ENCODE assay signal across 8 mouse cellular contexts in the genomic region with DNA sequence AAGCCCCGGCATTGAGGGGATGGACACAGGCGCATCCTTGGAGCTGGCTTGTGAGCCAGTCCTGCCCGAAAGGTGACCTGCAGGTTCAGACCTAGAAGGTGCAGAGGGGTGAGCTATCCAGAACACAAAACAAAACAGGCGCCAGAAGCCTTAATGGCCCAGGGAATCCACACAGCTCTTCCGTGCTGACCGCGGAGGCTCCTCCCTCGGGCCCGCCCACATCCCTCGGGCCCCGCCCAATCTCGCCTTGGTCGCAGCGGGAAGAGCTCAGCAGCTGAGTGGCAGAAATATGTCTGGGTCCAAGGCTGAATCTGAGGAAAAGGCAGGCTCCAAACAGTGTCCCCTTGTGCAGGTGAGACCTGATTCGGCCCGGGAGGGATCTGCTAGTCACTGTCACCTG. TPM values are rescaled to one million over a fixed set of nuclear protein-coding genes. Genes with fewer than 3 reads are reported as not detected.
DNase-seq lines count a peak whose midpoint lies in the region; ATAC-seq and TF ChIP-seq lines count a peak whose summit lies in the region.

No protein-coding gene starts in this region.

- DNase-seq in adrenal gland, adult 8-10 months: peak; percentile 51
- peak; percentile 72 for DNase-seq in embryo, embryonic 9.5 days (ENCODE audit: extremely low spot score)
- peak; percentile 36 to 63 for DNase-seq in gastrocnemius, postnatal 4 days (ENCODE audit: low spot score in 2 of 2)
- peak; percentile 62 for DNase-seq in limb, embryonic 10.5 days (ENCODE audit: low spot score)
- DNase-seq in midbrain, embryonic 10.5 days (ENCODE audit: low spot score): peak; percentile 51
- DNase-seq in skeletal muscle tissue, adult 2 months (ENCODE audit: low read depth, low spot score): peak; percentile 21

- WGBS in intestine, postnatal 0 days: 22% methylated on average over 16 of the region's 16 CpGs
- WGBS in limb, embryonic 10.5 days: 16% methylated on average over 16 of the region's 16 CpGs
- 18% methylated on average over 16 of the region's 16 CpGs for WGBS in midbrain, embryonic 10.5 days

- ATAC-seq in intestine, postnatal 0 days: peak; percentile 65
- ATAC-seq in monocyte, adult 5-6 weeks (replicated peaks; ENCODE audit: insufficient number of reproducible peaks, low FRiP score, low TSS enrichment, poor library complexity, severe bottlenecking): no peak

- H3K4me2 ChIP-seq in intestine, postnatal 0 days (replicated peaks; ENCODE audit: low read depth): peak overlapping the region; percentile 64

- H3K27ac ChIP-seq in intestine, postnatal 0 days (ENCODE audit: low read depth, low read length): no peak overlapping the region
- H3K27ac ChIP-seq in limb, embryonic 10.5 days: no peak overlapping the region
- peak overlapping the region; percentile 64; the same call in 1 of the 2 replicates for H3K27ac ChIP-seq in midbrain, embryonic 10.5 days (replicated peaks)

- H3K4me1 ChIP-seq in intestine, postnatal 0 days (replicated peaks; ENCODE audit: control insufficient read depth, insufficient read depth, low read length): 0 out of 2 replicates have a peak, but pooled peaks cover 5% of the 10 kb centered on the region
- peaks cover 18% of the 10 kb centered on the region for H3K4me1 ChIP-seq in limb, embryonic 10.5 days
- H3K4me1 ChIP-seq in midbrain, embryonic 10.5 days: peaks cover 28% of the 10 kb centered on the region

- no peaks in the 10 kb centered on the region for H3K9me3 ChIP-seq in intestine, postnatal 0 days (ENCODE audit: control insufficient read depth)
- no peaks in the 10 kb centered on the region for H3K9me3 ChIP-seq in limb, embryonic 10.5 days (replicated peaks)
- H3K9me3 ChIP-seq in midbrain, embryonic 10.5 days (replicated peaks): no peaks in the 10 kb centered on the region

- TF ChIP-seq CTCF in intestine, postnatal 0 days (IDR thresholded peaks at IDR 0.05; ENCODE audit: low read depth): no peak

- 0 out of 2 replicates have a peak, but pooled peaks cover 10% of the 10 kb centered on the region for H3K36me3 ChIP-seq in intestine, postnatal 0 days (ENCODE audit: control insufficient read depth, insufficient read depth)
- peaks cover 58% of the 10 kb centered on the region for H3K36me3 ChIP-seq in limb, embryonic 10.5 days
- peaks cover 62% of the 10 kb centered on the region for H3K36me3 ChIP-seq in midbrain, embryonic 10.5 days

- H3K9ac ChIP-seq in intestine, postnatal 0 days (ENCODE audit: low read depth, low read length): peak overlapping the region; percentile 38

- H3K27me3 ChIP-seq in intestine, postnatal 0 days (replicated peaks; ENCODE audit: control insufficient read depth, insufficient read depth, low read length): no peaks in the 10 kb centered on the region
- H3K27me3 ChIP-seq in limb, embryonic 10.5 days (ENCODE audit: low read depth, poor library complexity, severe bottlenecking): no peaks in the 10 kb centered on the region
- H3K27me3 ChIP-seq in midbrain, embryonic 10.5 days (ENCODE audit: low read depth, poor library complexity, severe bottlenecking): no peaks in the 10 kb centered on the region

- peak overlapping the region; percentile 43 for H3K4me3 ChIP-seq in intestine, postnatal 0 days (ENCODE audit: low read depth, low read length)
- H3K4me3 ChIP-seq in limb, embryonic 10.5 days: peak overlapping the region; percentile 38
- peak overlapping the region; percentile 66 for H3K4me3 ChIP-seq in midbrain, embryonic 10.5 days

RNA-seq across cellular contexts. Expression of gene Wdr76, which starts 3.1 kb away (rescaled TPM):
- total RNA-seq in adrenal gland, adult 8-10 months (2022): 1 to 10 TPM; 2.6 to 6.1 (median 4.4) TPM
- total RNA-seq in gastrocnemius, postnatal 4 days (2021): 1 to 10 TPM; 5.4 to 5.8 TPM
- polyA plus RNA-seq in intestine, postnatal 0 days (2015; fragmentation: Nextera tagmentation; extraction: Ambion mirVana): 3.5 and 3.6 TPM in 2 replicates
- 9.1 and 10.3 TPM in 2 replicates for polyA plus RNA-seq in limb, embryonic 10.5 days (2016; fragmentation: Nextera tagmentation; extraction: Ambion mirVana)
- 13.0 and 14.0 TPM in 2 replicates for polyA plus RNA-seq in midbrain, embryonic 10.5 days (2016; fragmentation: Nextera tagmentation; extraction: Ambion mirVana)
- total RNA-seq in monocyte, adult 5-6 weeks (2017): 8.2 to 13.5 TPM (median 10.6 TPM) in 3 replicates

RNA-seq across cellular contexts. Expression of gene Mfap1a, which starts 3.1 kb away (rescaled TPM):
- total RNA-seq in adrenal gland, adult 8-10 months (2022): 10 to 100 TPM; 31.3 to 37.9 (median 35.5) TPM
- total RNA-seq in gastrocnemius, postnatal 4 days (2021): 10 to 100 TPM; 23.4 to 28.6 TPM
- 10.1 and 11.8 TPM in 2 replicates for polyA plus RNA-seq in intestine, postnatal 0 days (2015; fragmentation: Nextera tagmentation; extraction: Ambion mirVana)
- polyA plus RNA-seq in limb, embryonic 10.5 days (2016; fragmentation: Nextera tagmentation; extraction: Ambion mirVana): 24.3 and 29.7 TPM in 2 replicates
- 26.4 and 29.0 TPM in 2 replicates for polyA plus RNA-seq in midbrain, embryonic 10.5 days (2016; fragmentation: Nextera tagmentation; extraction: Ambion mirVana)
- total RNA-seq in monocyte, adult 5-6 weeks (2017): 80.7 to 102 TPM (median 84.5 TPM) in 3 replicates

RNA-seq across cellular contexts. Expression of gene Mfap1b, which starts 35.7 kb away (rescaled TPM):
- 10 to 100 TPM; 38.2 to 44.8 (median 40.2) TPM for total RNA-seq in adrenal gland, adult 8-10 months (2022)
- 10 to 100 TPM; 28.6 to 31.4 TPM for total RNA-seq in gastrocnemius, postnatal 4 days (2021)
- polyA plus RNA-seq in intestine, postnatal 0 days (2015; fragmentation: Nextera tagmentation; extraction: Ambion mirVana): 25.5 and 26.7 TPM in 2 replicates
- polyA plus RNA-seq in limb, embryonic 10.5 days (2016; fragmentation: Nextera tagmentation; extraction: Ambion mirVana): 44.5 and 54.5 TPM in 2 replicates
- 53.2 and 57.2 TPM in 2 replicates for polyA plus RNA-seq in midbrain, embryonic 10.5 days (2016; fragmentation: Nextera tagmentation; extraction: Ambion mirVana)
- total RNA-seq in monocyte, adult 5-6 weeks (2017): 89.4 to 102 TPM (median 99.0 TPM) in 3 replicates

RNA-seq across cellular contexts. Expression of gene Serinc4, which starts 53.0 kb away (rescaled TPM):
- total RNA-seq in adrenal gland, adult 8-10 months (2022): under 1 TPM; 0.20 to 0.75 (median 0.28) TPM
- under 1 TPM; 0.20 to 0.26 TPM for total RNA-seq in gastrocnemius, postnatal 4 days (2021)
- polyA plus RNA-seq in intestine, postnatal 0 days (2015; fragmentation: Nextera tagmentation; extraction: Ambion mirVana): 0.05 TPM in 1 of 2 replicates, not detected in the other
- polyA plus RNA-seq in limb, embryonic 10.5 days (2016; fragmentation: Nextera tagmentation; extraction: Ambion mirVana): 0.10 TPM in 1 of 2 replicates, not detected in the other
- polyA plus RNA-seq in midbrain, embryonic 10.5 days (2016; fragmentation: Nextera tagmentation; extraction: Ambion mirVana): 0.28 and 0.88 TPM in 2 replicates
- total RNA-seq in monocyte, adult 5-6 weeks (2017): 6.2 to 6.5 TPM (median 6.3 TPM) in 3 replicates

RNA-seq across cellular contexts. Expression of gene Hypk, which starts 56.5 kb away (rescaled TPM):
- total RNA-seq in adrenal gland, adult 8-10 months (2022): 10 to 100 TPM; 14.2 to 53.3 (median 35.7) TPM
- total RNA-seq in gastrocnemius, postnatal 4 days (2021): 10 to 100 TPM; 31.9 to 40.1 TPM
- 61.6 and 65.1 TPM in 2 replicates for polyA plus RNA-seq in intestine, postnatal 0 days (2015; fragmentation: Nextera tagmentation; extraction: Ambion mirVana)
- 172 and 201 TPM in 2 replicates for polyA plus RNA-seq in limb, embryonic 10.5 days (2016; fragmentation: Nextera tagmentation; extraction: Ambion mirVana)
- polyA plus RNA-seq in midbrain, embryonic 10.5 days (2016; fragmentation: Nextera tagmentation; extraction: Ambion mirVana): 125 and 129 TPM in 2 replicates
- 102 to 176 TPM (median 115 TPM) in 3 replicates for total RNA-seq in monocyte, adult 5-6 weeks (2017)

Comparison
In these comparisons a context has a peak if more than half of its experiments do, and no peak if none do; other contexts are left out.
1. DNase-seq: peak in every context shown above with its lines; median percentile 72 in embryo, embryonic 9.5 days; 62 in limb, embryonic 10.5 days; 51 in adrenal gland, adult 8-10 months; 51 in midbrain, embryonic 10.5 days; 50 in gastrocnemius, postnatal 4 days; 21 in skeletal muscle tissue, adult 2 months.